Mouse (Mus musculus) cerebellum, adult 2 months (tissue): ENCODE measurements around the gene Slc51a. TPM values are rescaled to one million over a fixed set of nuclear protein-coding genes. Genes with fewer than 3 reads are reported as not detected.

ENCODE experiments used
- DNase-seq, 2 experiments: peaks; one replicate each; pipeline ENCODE4 v3.0.0; 2021
- H3K27ac ChIP-seq: fragments of 200-500 bp; 2 replicates; pipeline ENCODE4 v1.5.1; 2012; ENCODE audit warnings: low read length, control low read depth, inconsistent platforms; ENCODE audit not compliant: insufficient read depth
- H3K27me3 ChIP-seq: fragments of 200-500 bp; 2 replicates; pipeline ENCODE4 v1.6.1; 2012; ENCODE audit warnings: inconsistent platforms, mild to moderate bottlenecking, low read length, moderate library complexity; ENCODE audit not compliant: control insufficient read depth, insufficient read depth
- H3K4me1 ChIP-seq: fragments of 200-500 bp; 2 replicates; pipeline ENCODE4 v1.6.1; 2011; ENCODE audit warnings: low read length; ENCODE audit not compliant: control insufficient read depth, insufficient read depth
- H3K4me3 ChIP-seq: fragments of 200-500 bp; replicated peaks from 2 replicates; pipeline ENCODE3; 2011; ENCODE audit warnings: mild to moderate bottlenecking, low read depth, low read length, control low read depth; ENCODE audit not compliant: insufficient read depth
- CTCF ChIP-seq: fragments of 200-500 bp; IDR thresholded peaks from 2 replicates; pipeline ENCODE4 v1.5.1; 2011; ENCODE audit warnings: low read depth, mild to moderate bottlenecking, control low read depth, low read length, moderate library complexity, borderline replicate concordance; ENCODE audit not compliant: insufficient read depth
- POLR2A ChIP-seq: fragments of 200-500 bp; IDR thresholded peaks from 2 replicates; pipeline ENCODE4 v1.6.1; 2011; ENCODE audit warnings: low read length, control low read depth, borderline replicate concordance; ENCODE audit not compliant: insufficient read depth
- WGBS: fragments of 180-500 bp; shearing (Covaris S2); methylation state at CpG from one replicate; pipeline ENCODE4 v1.1.7; 2018; 5-methylcytosine and 5-hydroxymethylcytosine counted together
- polyA plus RNA-seq: library from polyadenylated mRNA; depleted of rRNA; stranded (reverse); fragments of >200 nt; gene quantifications from 2 replicates; pipeline ENCODE4 v1.2.3, GENCODE M21; 2012; rRNA removed

Gene Slc51a
- polyA plus RNA-seq = 0.03 and 0.05 TPM in 2 replicates

- H3K4me3 ChIP-seq = no peak within 1 kb of the TSS
- DNase-seq = no peak
- H3K27ac ChIP-seq = no peak within 1 kb of the TSS
- WGBS = 60% methylated on average over 15 of the region's 15 CpGs
- no peaks in the 10 kb centered on the region for H3K27me3 ChIP-seq
- H3K4me1 ChIP-seq = no peaks in the 10 kb centered on the region
- no peak for TF ChIP-seq POLR2A
- TF ChIP-seq CTCF = no peak
Observed at GRCm38 (mm10) chr16:32487234-32488111, at the start of gene Slc51a. Gene Slc51a (minus strand): TSS chr16:32487879.

DNA sequence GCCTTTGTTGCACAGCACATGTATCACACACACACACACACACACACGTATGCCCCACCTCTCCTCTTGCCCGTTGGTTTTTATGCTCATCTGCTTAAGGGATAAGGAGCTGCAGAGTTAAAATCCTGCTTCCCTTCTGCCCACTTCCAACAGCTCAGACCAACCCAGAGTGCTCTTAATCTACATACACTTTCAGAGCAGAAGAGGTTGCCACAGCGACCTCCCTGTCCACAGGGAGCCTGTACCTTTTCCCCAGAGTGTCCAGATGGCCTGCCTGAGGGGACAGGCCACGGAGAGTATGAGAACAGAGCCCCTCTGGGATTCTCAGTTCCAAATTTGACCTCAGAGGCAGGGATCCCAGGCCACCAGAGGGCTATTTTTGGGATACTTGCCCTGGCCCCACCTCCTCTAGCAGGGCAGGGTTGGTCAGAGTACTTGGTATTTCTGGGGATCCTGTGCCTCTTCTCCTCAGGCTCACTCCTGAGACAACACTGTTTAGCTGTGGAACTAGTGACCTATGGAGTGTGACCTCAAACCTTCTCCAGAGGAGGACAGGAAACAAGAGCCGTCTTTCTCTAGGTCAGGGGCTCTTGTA, 47.6 kb upstream of the Slc51a start:
- no peak overlapping the region for H3K27ac ChIP-seq
- no peak for DNase-seq
- 34% methylated on average over 5 of the region's 5 CpGs for WGBS
- no peak for TF ChIP-seq POLR2A
- no peak for TF ChIP-seq CTCF
- no peaks in the 10 kb centered on the region for H3K4me1 ChIP-seq
- H3K4me3 ChIP-seq = no peak overlapping the region
- H3K27me3 ChIP-seq = no peaks in the 10 kb centered on the region

GRCm38 (mm10) chr16:32532878-32533826, 45.5 kb upstream of the Slc51a start:
- 49% methylated on average over 18 of the region's 18 CpGs for WGBS
- no peaks in the 10 kb centered on the region for H3K27me3 ChIP-seq
- no peak overlapping the region for H3K27ac ChIP-seq
- TF ChIP-seq CTCF (no peak), POLR2A (no peak)
- DNase-seq = no peak
- H3K4me1 ChIP-seq = no peaks in the 10 kb centered on the region
- H3K4me3 ChIP-seq = no peak overlapping the region

GRCm38 (mm10) chr16:32526906-32527305, 39.2 kb upstream of the Slc51a start:
- 44% methylated on average over 7 of the region's 7 CpGs for WGBS
- H3K27ac ChIP-seq = no peak overlapping the region
- no peaks in the 10 kb centered on the region for H3K4me1 ChIP-seq
- DNase-seq = no peak
- no peak overlapping the region for H3K4me3 ChIP-seq
- no peak for TF ChIP-seq POLR2A
- TF ChIP-seq CTCF = no peak
- no peaks in the 10 kb centered on the region for H3K27me3 ChIP-seq

GRCm38 (mm10) chr16:32524244-32524615, 36.6 kb upstream of the Slc51a start:
- TF ChIP-seq CTCF (no peak), POLR2A (no peak)
- Histone ChIP-seq H3K27me3 (no peaks in the 10 kb centered on the region), H3K27ac (no peak overlapping the region), H3K4me3 (no peak overlapping the region), H3K4me1 (no peaks in the 10 kb centered on the region)
- 36% methylated on average over 5 of the region's 5 CpGs for WGBS
- DNase-seq = no peak

DNA sequence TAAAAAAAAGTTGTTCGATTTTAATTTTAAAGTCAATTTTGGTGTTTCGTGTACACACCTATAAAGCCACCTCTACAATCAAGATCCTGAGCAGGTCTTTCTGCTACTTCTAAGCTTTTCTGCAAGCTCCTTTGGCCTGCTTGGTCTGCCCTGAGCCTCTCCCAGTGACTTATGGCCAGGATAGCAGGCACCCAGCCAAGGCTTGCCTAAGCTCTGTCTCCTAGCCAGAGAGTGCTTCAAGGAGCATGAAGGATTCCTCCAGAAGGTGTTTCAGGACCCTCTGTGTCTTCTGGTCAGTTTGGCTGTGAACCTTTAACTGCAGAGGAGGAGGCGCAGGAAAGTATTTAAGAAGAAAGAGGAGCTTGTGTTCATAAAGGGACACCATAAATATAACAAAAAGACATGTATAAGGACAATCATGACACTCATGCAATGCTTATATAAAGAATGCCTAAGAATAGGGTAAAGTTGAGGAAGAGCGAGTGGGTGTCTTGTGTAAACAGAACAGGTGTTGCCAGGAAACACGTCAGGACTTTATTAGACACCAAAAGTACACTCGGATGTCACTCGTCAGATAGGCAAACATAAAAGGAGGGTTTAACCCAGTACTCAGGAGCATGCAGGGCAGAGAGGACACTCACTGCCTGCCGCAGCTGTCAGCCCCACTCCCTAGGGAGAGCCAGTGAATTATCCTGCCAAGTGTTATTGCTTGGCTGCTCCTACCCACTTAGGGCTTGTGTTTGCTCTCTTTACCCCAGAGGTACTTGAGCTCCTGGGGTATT, 36.0 kb upstream of the Slc51a start:
- no peak overlapping the region for H3K27ac ChIP-seq
- DNase-seq = peak; percentile 44 to 55
- no peaks in the 10 kb centered on the region for H3K4me1 ChIP-seq
- H3K27me3 ChIP-seq = no peaks in the 10 kb centered on the region
- no peak overlapping the region for H3K4me3 ChIP-seq
- TF ChIP-seq POLR2A (no peak), CTCF (no peak)
- 43% methylated on average over 8 of the region's 8 CpGs for WGBS
